Mouse (Mus musculus) CH12.LX (cell line): ENCODE measurements around the gene Dck. TPM values are rescaled to one million over a fixed set of nuclear protein-coding genes. Genes with fewer than 3 reads are reported as not detected.

Experiments used
- DNase-seq: peaks from one replicate; pipeline ENCODE4 v3.0.0-alpha.2; 2013; ENCODE audit errors: extremely low read depth
- H3K27ac ChIP-seq: 2 replicates; pipeline ENCODE4 v1.5.1; 2012; ENCODE audit warnings: low read depth, mild to moderate bottlenecking, control low read depth, moderate library complexity; ENCODE audit not compliant: insufficient read depth
- H3K27me3 ChIP-seq: replicated peaks from 2 replicates; pipeline ENCODE3; 2012; ENCODE audit warnings: inconsistent platforms
- H3K36me3 ChIP-seq, 2 experiments: replicated peaks in 1 of 2; 2 replicates each; pipeline versions ENCODE3 to v1.6.1; 2012; ENCODE audit warnings: inconsistent platforms in 1 of 2, low read length in 1 of 2, mild to moderate bottlenecking in 1 of 2, mixed read lengths in 1 of 2, moderate library complexity in 1 of 2; ENCODE audit not compliant: control insufficient read depth in 1 of 2, insufficient read depth in 1 of 2
- H3K4me1 ChIP-seq, 2 experiments: 2 replicates each; pipeline ENCODE4 v1.6.1; 2012; ENCODE audit warnings: inconsistent platforms in 1 of 2, moderate library complexity in 1 of 2; ENCODE audit not compliant: insufficient read depth in 2 of 2, control insufficient read depth in 1 of 2
- H3K4me2 ChIP-seq: 2 replicates; pipeline ENCODE4 v1.6.1; 2012; ENCODE audit warnings: low read depth, mild to moderate bottlenecking, control low read depth; ENCODE audit not compliant: poor library complexity, insufficient read depth, severe bottlenecking
- H3K4me3 ChIP-seq, 3 experiments: fragments of 150-350 bp in 1 of 3; sonication (generic) in 1 of 3; replicated peaks in 1 of 3; 2 replicates each; pipeline versions ENCODE3 to v1.5.1; 2011 to 2012; ENCODE audit warnings: low read depth in 2 of 3, low read length in 2 of 3, mild to moderate bottlenecking in 2 of 3, moderate library complexity in 2 of 3, control low read depth in 1 of 3, improper control_type of control experiment in 1 of 3, inconsistent platforms in 1 of 3, mixed read lengths in 1 of 3; ENCODE audit not compliant: poor library complexity in 1 of 3
- H3K79me2 ChIP-seq: replicated peaks from 2 replicates; pipeline ENCODE4 v1.6.1; 2012; ENCODE audit warnings: mild to moderate bottlenecking, moderate library complexity; ENCODE audit not compliant: control insufficient read depth, poor library complexity, insufficient read depth, severe bottlenecking; ENCODE audit errors: extremely low read depth
- H3K9ac ChIP-seq: 2 replicates; pipeline ENCODE4 v1.6.1; 2012; ENCODE audit warnings: low read depth, mild to moderate bottlenecking, control low read depth, moderate library complexity; ENCODE audit not compliant: insufficient read depth
- H3K9me3 ChIP-seq: replicated peaks from 2 replicates; pipeline ENCODE3; 2012; ENCODE audit warnings: low read length, inconsistent platforms, mixed read lengths
- BHLHE40 ChIP-seq: IDR thresholded peaks from 2 replicates; pipeline ENCODE4 v1.6.1; 2011; ENCODE audit warnings: mild to moderate bottlenecking, low read depth, low read length, improper control_type of control experiment
- CHD2 ChIP-seq: IDR thresholded peaks from 2 replicates; pipeline ENCODE4 v1.6.1; 2011; ENCODE audit warnings: low read length, improper control_type of control experiment
- ELF1 ChIP-seq: IDR thresholded peaks from 2 replicates; pipeline ENCODE4 v1.6.1; 2014; ENCODE audit warnings: low read depth, mild to moderate bottlenecking, inconsistent platforms, low read length, improper control_type of control experiment
- EP300 ChIP-seq: IDR thresholded peaks from 2 replicates; pipeline ENCODE4 v1.6.1; 2011; ENCODE audit warnings: low read length, improper control_type of control experiment
- ETS1 ChIP-seq: conservative IDR thresholded peaks from 2 replicates; pipeline ENCODE4 v1.6.1; 2012; ENCODE audit warnings: low read depth, mild to moderate bottlenecking, inconsistent platforms, low read length, improper control_type of control experiment, moderate library complexity
- KAT2A ChIP-seq: IDR thresholded peaks from 2 replicates; pipeline ENCODE4 v1.6.1; 2012; ENCODE audit warnings: low read length, improper control_type of control experiment, inconsistent platforms; ENCODE audit not compliant: insufficient replicate concordance
- MAZ ChIP-seq: IDR thresholded peaks from 2 replicates; pipeline ENCODE4 v1.6.1; 2012; ENCODE audit warnings: low read depth, mild to moderate bottlenecking, inconsistent platforms, low read length, improper control_type of control experiment, moderate library complexity
- MXI1 ChIP-seq: IDR thresholded peaks from 2 replicates; pipeline ENCODE4 v1.6.1; 2011; ENCODE audit warnings: mild to moderate bottlenecking, low read depth, low read length, improper control_type of control experiment
- MYC ChIP-seq: IDR thresholded peaks from 2 replicates; pipeline ENCODE4 v1.6.1; 2011; ENCODE audit warnings: low read depth, mild to moderate bottlenecking, improper control_type of control experiment, low read length
- NELFE ChIP-seq: IDR thresholded peaks from 2 replicates; pipeline ENCODE4 v1.6.1; 2011; ENCODE audit warnings: low read depth, low read length, improper control_type of control experiment
- POLR2A ChIP-seq: IDR thresholded peaks from 2 replicates; pipeline ENCODE4 v1.6.1; 2011; ENCODE audit warnings: low read depth, mild to moderate bottlenecking, improper control_type of control experiment, low read length
- POLR2AphosphoS2 ChIP-seq: IDR thresholded peaks from 2 replicates; pipeline ENCODE4 v1.6.1; 2011; ENCODE audit warnings: low read depth, low read length, improper control_type of control experiment
- RAD21 ChIP-seq: IDR thresholded peaks from 2 replicates; pipeline ENCODE4 v1.6.1; 2011; ENCODE audit warnings: low read depth, mild to moderate bottlenecking, low read length, improper control_type of control experiment, moderate library complexity
- SIN3A ChIP-seq: IDR thresholded peaks from 2 replicates; pipeline ENCODE4 v1.6.1; 2012; ENCODE audit warnings: low read length, improper control_type of control experiment, inconsistent platforms
- SMC3 ChIP-seq: IDR thresholded peaks from 2 replicates; pipeline ENCODE4 v1.6.1; 2011; ENCODE audit warnings: low read depth, low read length, improper control_type of control experiment
- TBP ChIP-seq: conservative IDR thresholded peaks from 2 replicates; pipeline ENCODE4 v1.6.1; 2011; ENCODE audit warnings: low read depth, low read length, improper control_type of control experiment
- UBTF ChIP-seq: IDR thresholded peaks from 2 replicates; pipeline ENCODE4 v1.6.1; 2012; ENCODE audit warnings: low read depth, mild to moderate bottlenecking, inconsistent platforms, low read length, improper control_type of control experiment, moderate library complexity
- USF2 ChIP-seq: conservative IDR thresholded peaks from 2 replicates; pipeline ENCODE4 v1.6.1; 2011; ENCODE audit warnings: low read depth, low read length, improper control_type of control experiment
- ZC3H11A ChIP-seq: IDR thresholded peaks from 2 replicates; pipeline ENCODE4 v1.6.1; 2012; ENCODE audit warnings: low read depth, mild to moderate bottlenecking, inconsistent platforms, low read length, improper control_type of control experiment
- ZMIZ1 ChIP-seq: IDR thresholded peaks from 2 replicates; pipeline ENCODE4 v1.6.1; 2012; ENCODE audit warnings: low read depth, mild to moderate bottlenecking, inconsistent platforms, low read length, improper control_type of control experiment
- ZNF384 ChIP-seq: IDR thresholded peaks from 2 replicates; pipeline ENCODE4 v1.6.1; 2012; ENCODE audit warnings: low read depth, low read length, improper control_type of control experiment, inconsistent platforms
- dilution Hi-C: fragments of 300-500 bp; cut with MboI; formaldehyde crosslinking; loops from 2 replicates; pipeline ENCODE4 v1.14.3; 2020; ENCODE audit warnings: low sequenced_read_pairs; ENCODE audit not compliant: extremely low pct_unique_long_range_greater_than_20kb, extremely low pct_ligation_motif_present
- in situ Hi-C: fragments of 300-500 bp; cut with MboI; formaldehyde crosslinking; loops from 3 replicates; pipeline ENCODE4 v1.14.3; 2019; ENCODE audit warnings: low sequenced_read_pairs, low pct_ligation_motif_present, low pct_unique_long_range_greater_than_20kb, mixed read lengths
- polyA plus RNA-seq: library from polyadenylated mRNA; unstranded; fragments of >175 nt; gene quantifications from 2 replicates; pipeline ENCODE4 v1.2.1, GENCODE M21; 2012; ENCODE audit warnings: low read depth; ENCODE audit not compliant: insufficient read length
- total RNA-seq, 2 experiments: library from RNA; depleted of rRNA; stranded (reverse); fragments of 300-350 nt in 1 of 2; fragments of >200 nt in 1 of 2; gene quantifications; 2 replicates each; pipeline ENCODE4 v1.2.3; 2012 to 2014

Dck gene
- total and polyA plus RNA-seq, 3 experiments, result 13.7 to 33.9 (median 25.5) TPM

GRCm38 (mm10) chr5:88814552-88814951 is 49.8 kb downstream of the Dck start:
- Histone ChIP-seq H3K27ac (no peak overlapping the region), H3K4me1 (0 out of 4 replicates have a peak, but pooled peaks cover 0 to 3% of the 10 kb centered on the region in 2 experiments), H3K9me3 (no peaks in the 10 kb centered on the region), H3K4me3 (no peak overlapping the region), H3K9ac (no peak overlapping the region), H3K4me2 (no peak overlapping the region), H3K36me3 (no peaks in the 10 kb centered on the region), H3K79me2 (no peaks in the 10 kb centered on the region), H3K27me3 (no peaks in the 10 kb centered on the region)
- DNase-seq, result no peak
- TF ChIP-seq POLR2AphosphoS2 (no peak), POLR2A (no peak), ETS1 (no peak), EP300 (no peak), NELFE (no peak)
- in situ Hi-C loops (no loop called here), dilution Hi-C loops (no loop called here)

- Histone ChIP-seq H3K27me3 (no peaks in the 10 kb centered on the region), H3K27ac (no peak overlapping the region), H3K36me3 (no peaks in the 10 kb centered on the region), H3K4me3 (no peak overlapping the region), H3K9ac (no peak overlapping the region), H3K4me2 (no peak overlapping the region), H3K9me3 (no peaks in the 10 kb centered on the region), H3K79me2 (no peaks in the 10 kb centered on the region), H3K4me1 (0 out of 4 replicates have a peak, but pooled peaks cover 0 to 3% of the 10 kb centered on the region in 2 experiments)
- no peak for DNase-seq
- dilution Hi-C loops, result no loop called here
- in situ Hi-C loops, result no loop called here
- TF ChIP-seq CHD2 (no peak), MYC (no peak), BHLHE40 (no peak), TBP (no peak), RAD21 (no peak), SMC3 (no peak), USF2 (no peak), ELF1 (no peak), POLR2A (no peak), KAT2A (no peak), SIN3A (no peak), ETS1 (no peak), ZMIZ1 (no peak), MXI1 (no peak), ZC3H11A (no peak), NELFE (no peak), ZNF384 (no peak), MAZ (no peak), UBTF (no peak)
Measured at GRCm38 (mm10) chr5:88821542-88821941, 56.7 kb downstream of the Dck start.
